In genomic region chr5:107499891-107500535, GRCm38 (mm10) we compare ENCODE assay signal across 22 mouse cellular contexts. TPM values are rescaled to one million over a fixed set of nuclear protein-coding genes. Genes with fewer than 3 reads are reported as not detected.
DNase-seq lines count a peak whose midpoint lies in the region; ATAC-seq and TF ChIP-seq lines count a peak whose summit lies in the region.
"Had no signal": no experiment of that assay in that cellular context is flagged by ENCODE, and none has a peak within 500 bp of the region (broad histone marks: within the 10 kb centered on the region; RNA-seq: fewer than 3 reads in every experiment).

No protein-coding gene starts in this region.

- no peak overlapping the region for H3K9ac ChIP-seq in forebrain, embryonic 14.5 days (ENCODE audit: low read length)
- H3K9ac ChIP-seq: limb, embryonic 13.5 days; liver, embryonic 12.5 days; midbrain, embryonic 12.5 days; neural tube, embryonic 12.5 days had no signal

- 0 out of 2 replicates have a peak overlapping the region, but pooled peaks have one; percentile 20 for H3K4me2 ChIP-seq in forebrain, embryonic 14.5 days (ENCODE audit: low read length)
- H3K4me2 ChIP-seq: limb, embryonic 13.5 days; liver, embryonic 12.5 days had no signal

- no peaks in the 10 kb centered on the region for H3K9me3 ChIP-seq in forebrain, embryonic 14.5 days (replicated peaks; ENCODE audit: control insufficient read depth, low read length)
- no peaks in the 10 kb centered on the region for H3K9me3 ChIP-seq in forebrain, embryonic 10.5 days
- H3K9me3 ChIP-seq: limb, embryonic 13.5 days; liver, embryonic 12.5 days; midbrain, embryonic 12.5 days; neural tube, embryonic 12.5 days had no signal

- H3K27me3 ChIP-seq in forebrain, embryonic 14.5 days (replicated peaks; ENCODE audit: control insufficient read depth, insufficient read depth, low read length) = no peaks in the 10 kb centered on the region
- no peaks in the 10 kb centered on the region for H3K27me3 ChIP-seq in forebrain, embryonic 10.5 days (ENCODE audit: poor library complexity, severe bottlenecking)
- H3K27me3 ChIP-seq: limb, embryonic 13.5 days; liver, embryonic 12.5 days; midbrain, embryonic 12.5 days; neural tube, embryonic 12.5 days had no signal

- DNase-seq in forebrain, embryonic 14.5 days (ENCODE audit: low spot score) = peak; percentile 64
- DNase-seq in forebrain, embryonic 10.5 days (ENCODE audit: extremely low spot score, low spot score) = no peak
- no peak for DNase-seq in left cerebral cortex, adult 2 months (ENCODE audit: extremely low spot score in 1 of 2, low spot score in 2 of 2)
- no peak for DNase-seq in left cerebral cortex, adult 11 months (ENCODE audit: low spot score)
- DNase-seq in cerebellum, adult 8-10 months = peak; percentile 65
- DNase-seq in cerebellum, postnatal 36 days = peak; percentile 79 to 80
- DNase-seq in gastrocnemius, adult 2 months = no peak
- DNase-seq: adrenal gland, postnatal 14 days; heart, postnatal 36 days; kidney, adult 2 months; kidney, postnatal 10 days; right cerebral cortex, postnatal 25 days had no signal

- no peak overlapping the region; the same call in 1 of the 2 replicates for H3K4me3 ChIP-seq in forebrain, embryonic 14.5 days (ENCODE audit: low read depth, low read length)
- no peak overlapping the region for H3K4me3 ChIP-seq in forebrain, embryonic 10.5 days
- peak overlapping the region; percentile 71 for H3K4me3 ChIP-seq in left cerebral cortex, adult 2 months
- no peak overlapping the region for H3K4me3 ChIP-seq in gastrocnemius, adult 2 months
- H3K4me3 ChIP-seq: limb, embryonic 13.5 days; liver, embryonic 12.5 days; neural tube, embryonic 12.5 days had no signal

- intact Hi-C loops in left cerebral cortex, adult 2 months (cut with DNase I) = loop anchor here (2.0 to 5.0 kb wide), 2 partner anchors 51 to 63 kb away; partner anchors contain the start of gene Btbd8
- intact Hi-C loops in gastrocnemius, adult 2 months (cut with DNase I) = no loop called here

- peaks cover 16% of the 10 kb centered on the region for H3K4me1 ChIP-seq in forebrain, embryonic 14.5 days (ENCODE audit: control insufficient read depth, insufficient read depth, low read length)
- H3K4me1 ChIP-seq in forebrain, embryonic 10.5 days = peaks cover 20% of the 10 kb centered on the region
- H3K4me1 ChIP-seq: liver, embryonic 12.5 days had no signal

- H3K36me3 ChIP-seq in forebrain, embryonic 14.5 days (ENCODE audit: control insufficient read depth, insufficient read depth, low read length) = peaks cover 20% of the 10 kb centered on the region
- H3K36me3 ChIP-seq in forebrain, embryonic 10.5 days (replicated peaks) = peaks cover 8% of the 10 kb centered on the region; the same call in 1 of the 2 replicates
- H3K36me3 ChIP-seq: liver, embryonic 12.5 days had no signal

- no peak overlapping the region for H3K27ac ChIP-seq in forebrain, embryonic 14.5 days (ENCODE audit: low read depth, low read length)
- H3K27ac ChIP-seq in forebrain, embryonic 10.5 days = no peak overlapping the region
- peak overlapping the region; percentile 97 for H3K27ac ChIP-seq in left cerebral cortex, adult 2 months
- H3K27ac ChIP-seq in gastrocnemius, adult 2 months = no peak overlapping the region
- H3K27ac ChIP-seq: hindbrain, embryonic 14.5 days; limb, embryonic 13.5 days; liver, embryonic 12.5 days; midbrain, embryonic 12.5 days; neural tube, embryonic 12.5 days had no signal

- no peak for ATAC-seq in forebrain, embryonic 14.5 days
- no peak for ATAC-seq in monocyte, adult 5-6 weeks (replicated peaks; ENCODE audit: insufficient number of reproducible peaks, low FRiP score, low TSS enrichment, poor library complexity, severe bottlenecking)
- ATAC-seq: CD4-positive, CD25-positive, alpha-beta regulatory T cell, adult 4 months; liver, embryonic 12.5 days had no signal

- no peak for TF ChIP-seq CTCF in left cerebral cortex, adult 2 months (IDR thresholded peaks at IDR 0.05)
- no peak for TF ChIP-seq CTCF in gastrocnemius, adult 2 months (IDR thresholded peaks at IDR 0.05)

- WGBS in forebrain, embryonic 14.5 days = 77% methylated on average over 5 of the region's 5 CpGs
- 90% methylated on average over 5 of the region's 5 CpGs for WGBS in forebrain, embryonic 10.5 days

RNA-seq across cellular contexts. Expression of gene Gm42669, which starts 7.4 kb away (rescaled TPM):
- 0.20 and 0.46 TPM in 2 replicates for polyA plus RNA-seq in forebrain, embryonic 14.5 days (2014; fragmentation: Nextera tagmentation; extraction: Ambion mirVana)
- 0.31 and 0.41 TPM in 2 replicates for polyA plus RNA-seq in forebrain, embryonic 10.5 days (2016; fragmentation: Nextera tagmentation; extraction: Ambion mirVana)
- under 1 TPM; 0.18 to 0.42 TPM for total RNA-seq in left cerebral cortex, adult 2 months (2021)
- under 1 TPM in 1 of 2 experiments, not detected in 1; 0.08 TPM for total RNA-seq in gastrocnemius, adult 2 months (2021)
- total RNA-seq in monocyte, adult 5-6 weeks (2017) = 0.58 to 1.3 TPM (median 0.76 TPM) in 3 replicates
- total RNA-seq: adrenal gland, postnatal 14 days had no signal
- polyA plus RNA-seq: kidney, adult 2 months; liver, embryonic 12.5 days had no signal

RNA-seq across cellular contexts. Expression of gene 1700028K03Rik, which starts 34.5 kb away (rescaled TPM):
- 0.18 and 0.19 TPM in 2 replicates for polyA plus RNA-seq in forebrain, embryonic 14.5 days (2014; fragmentation: Nextera tagmentation; extraction: Ambion mirVana)
- 0.07 and 0.16 TPM in 2 replicates for polyA plus RNA-seq in forebrain, embryonic 10.5 days (2016; fragmentation: Nextera tagmentation; extraction: Ambion mirVana)
- total RNA-seq in left cerebral cortex, adult 2 months (2021) = 1 to 10 TPM in 1 of 2 experiments, under 1 TPM in 1; 0.68 to 1.3 TPM
- under 1 TPM in 1 of 2 experiments, not detected in 1; 0.11 TPM for total RNA-seq in gastrocnemius, adult 2 months (2021)
- total RNA-seq in monocyte, adult 5-6 weeks (2017) = 0.10 TPM in 1 of 3 replicates, not detected in the others
- total RNA-seq: adrenal gland, postnatal 14 days; heart, adult 8-10 months; heart, postnatal 36 days; megakaryocyte, adult 5-6 weeks had no signal
- polyA plus RNA-seq: embryonic facial prominence, embryonic 11.5 days; kidney, adult 2 months had no signal

Comparison
In these comparisons a context has a peak if more than half of its experiments do, and no peak if none do; other contexts are left out.
1. DNase-seq: peak in forebrain, embryonic 14.5 days (single experiment), cerebellum, adult 8-10 months (single experiment) and cerebellum, postnatal 36 days (2 of 2); none in forebrain, embryonic 10.5 days (single experiment), left cerebral cortex, adult 2 months (0 of 2), left cerebral cortex, adult 11 months (single experiment) and gastrocnemius, adult 2 months (single experiment).